Mouse (Mus musculus) stomach, postnatal 0 days (tissue): ENCODE data around the gene Kif6. TPM values are rescaled to one million over a fixed set of nuclear protein-coding genes. Genes with fewer than 3 reads are reported as not detected.

Source experiments
- ATAC-seq: fragments of 200-750 bp; cut with Nextera tagmentation; 2 replicates; pipeline ENCODE4 v1.8.0; 2017; ENCODE audit not compliant: low FRiP score, low TSS enrichment
- DNase-seq: peaks from one replicate; pipeline ENCODE4 v3.0.0-alpha.2; 2016; ENCODE audit warnings: low spot score
- H3K27ac ChIP-seq: fragments of 300-500 bp; sonication (generic); replicated peaks from 2 replicates; pipeline ENCODE4 v1.5.1; 2014; ENCODE audit warnings: mild to moderate bottlenecking, control low read depth
- H3K27me3 ChIP-seq: fragments of 300-500 bp; sonication (generic); 2 replicates; pipeline ENCODE4 v1.6.1; 2014; ENCODE audit warnings: low read length; ENCODE audit not compliant: control insufficient read depth, insufficient read depth
- H3K36me3 ChIP-seq: fragments of 300-500 bp; sonication (generic); 2 replicates; pipeline ENCODE4 v1.6.1; 2014; ENCODE audit warnings: low read length, mixed read lengths; ENCODE audit not compliant: control insufficient read depth, insufficient read depth
- H3K4me1 ChIP-seq: fragments of 300-500 bp; sonication (generic); replicated peaks from 2 replicates; pipeline ENCODE4 v1.6.1; 2014; ENCODE audit warnings: antibody characterized with exemption; ENCODE audit not compliant: control insufficient read depth, insufficient read depth
- H3K4me2 ChIP-seq: fragments of 300-500 bp; sonication (generic); replicated peaks from 2 replicates; pipeline ENCODE4 v1.6.1; 2014; ENCODE audit warnings: low read depth, mild to moderate bottlenecking, control low read depth, moderate library complexity
- H3K4me3 ChIP-seq: fragments of 300-500 bp; sonication (generic); 2 replicates; pipeline ENCODE4 v1.5.1; 2014; ENCODE audit warnings: low read depth, low read length, control low read depth
- H3K9ac ChIP-seq: fragments of 300-500 bp; sonication (generic); 2 replicates; pipeline ENCODE4 v1.6.1; 2014; ENCODE audit warnings: mild to moderate bottlenecking, low read length, control low read depth, mixed read lengths
- H3K9me3 ChIP-seq: fragments of 300-500 bp; sonication (generic); 2 replicates; pipeline ENCODE4 v1.6.1; 2016; ENCODE audit warnings: low read length; ENCODE audit not compliant: control insufficient read depth
- CTCF ChIP-seq: IDR thresholded peaks from 2 replicates; pipeline ENCODE4 v1.5.1; 2016; ENCODE audit warnings: antibody characterized with exemption, low read depth, mild to moderate bottlenecking, moderate library complexity
- EP300 ChIP-seq: optimal IDR thresholded peaks from 2 replicates; pipeline ENCODE3; 2016; ENCODE audit warnings: antibody characterized with exemption
- WGBS: fragments of 180-500 bp; shearing (Covaris S2); extraction: QIAGEN DNeasy Blood & Tissue Kit; methylation state at CpG from one replicate; pipeline ENCODE4 v1.1.7; 2014; 5-methylcytosine and 5-hydroxymethylcytosine counted together
- polyA plus RNA-seq: library from polyadenylated mRNA; unstranded; fragments of >200 nt; fragmentation: Nextera tagmentation; extraction: Ambion mirVana; gene quantifications from 2 replicates; pipeline ENCODE4 v1.2.1, GENCODE M21; 2015

Kif6 gene
- polyA plus RNA-seq, 1 experiment from 2014 or later: 0.85 TPM

DNA sequence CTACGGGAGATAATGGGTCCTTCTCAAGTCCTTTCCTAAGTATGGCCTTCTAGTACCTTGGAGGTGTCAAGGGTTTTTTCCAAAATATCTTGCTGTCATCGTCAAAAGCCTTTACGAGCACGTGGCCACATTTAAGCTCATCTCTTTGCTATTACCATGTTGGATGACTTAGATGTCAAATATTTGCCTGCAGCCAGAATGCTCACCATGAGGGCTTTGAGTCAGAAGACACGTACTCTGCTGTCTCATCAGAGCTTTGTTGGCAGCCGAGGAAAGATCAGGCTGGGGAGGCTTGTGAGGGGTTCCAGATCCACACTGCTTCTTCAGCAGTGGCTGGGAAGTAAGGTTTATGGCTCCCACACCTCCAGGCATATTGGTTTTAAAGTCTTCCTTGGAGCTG lies 53.4 kb downstream of the Kif6 start:
- ATAC-seq (no peak), DNase-seq (no peak)
- no peaks in the 10 kb centered on the region for H3K27me3 ChIP-seq
- H3K27ac ChIP-seq: no peak overlapping the region
- WGBS: 78% methylated on average over 6 of the region's 6 CpGs
- H3K9ac ChIP-seq: no peak overlapping the region
- H3K36me3 ChIP-seq: no peaks in the 10 kb centered on the region
- H3K4me3 ChIP-seq: no peak overlapping the region
- TF ChIP-seq EP300: no peak
- TF ChIP-seq CTCF: no peak
- no peaks in the 10 kb centered on the region for H3K9me3 ChIP-seq
- no peak overlapping the region for H3K4me2 ChIP-seq
- no peaks in the 10 kb centered on the region for H3K4me1 ChIP-seq

DNA sequence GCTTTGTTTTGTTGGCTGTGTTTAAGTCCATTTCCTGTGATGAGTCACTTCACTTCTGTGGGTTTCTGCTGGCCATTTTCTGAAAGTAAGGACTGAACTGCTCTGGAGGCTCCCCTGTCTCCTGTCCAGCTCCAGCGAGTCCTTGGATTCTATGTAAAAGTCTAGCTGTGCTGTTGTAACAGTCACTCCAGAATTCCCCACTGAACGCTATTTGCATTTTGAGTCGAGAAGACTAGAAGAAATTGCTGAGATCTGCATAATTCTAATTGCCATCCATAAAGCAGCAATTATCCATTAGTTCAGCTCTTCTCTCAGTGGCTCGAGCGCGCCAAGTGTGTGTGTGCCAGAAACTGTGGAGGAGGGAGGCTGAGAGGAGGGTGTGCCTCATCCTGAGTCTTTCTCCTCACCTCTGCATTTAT lies 57.0 kb downstream of the Kif6 start:
- no peak for DNase-seq

DNA sequence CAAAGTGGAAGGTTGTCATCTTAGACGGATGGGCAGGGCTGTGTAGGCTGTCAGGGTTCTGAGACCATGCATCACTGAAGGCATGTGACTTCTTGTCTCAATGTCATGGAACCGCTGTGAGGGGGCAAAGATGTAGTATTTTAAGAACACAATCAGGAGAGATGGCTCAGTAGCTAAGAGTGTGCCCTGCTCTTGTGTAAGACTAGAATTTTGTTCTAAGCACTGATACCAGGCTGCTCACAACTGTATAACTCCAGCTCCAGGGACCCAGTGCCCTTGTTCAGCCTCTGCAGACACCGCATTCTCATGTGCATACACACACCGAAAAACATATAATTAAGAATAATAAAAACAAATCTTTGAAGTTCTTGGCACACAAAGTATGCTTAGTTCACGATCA lies 57.5 kb downstream of the Kif6 start:
- Histone ChIP-seq H3K36me3 (no peaks in the 10 kb centered on the region), H3K9me3 (no peaks in the 10 kb centered on the region), H3K4me3 (no peak overlapping the region), H3K9ac (no peak overlapping the region), H3K27me3 (no peaks in the 10 kb centered on the region), H3K27ac (no peak overlapping the region), H3K4me1 (no peaks in the 10 kb centered on the region), H3K4me2 (no peak overlapping the region)
- WGBS: 81% methylated on average over 5 of the region's 5 CpGs
- DNase-seq (no peak), ATAC-seq (no peak)
- TF ChIP-seq CTCF (no peak), EP300 (no peak)

More for the DNA sequence above, 57.0 kb downstream of the Kif6 start:
- no peaks in the 10 kb centered on the region for H3K36me3 ChIP-seq
- H3K9me3 ChIP-seq: no peaks in the 10 kb centered on the region
- 62% methylated on average over 6 of the region's 6 CpGs for WGBS
- H3K27me3 ChIP-seq: no peaks in the 10 kb centered on the region
- H3K27ac ChIP-seq: no peak overlapping the region
- no peak overlapping the region for H3K4me3 ChIP-seq
- TF ChIP-seq EP300 (no peak), CTCF (no peak)
- ATAC-seq: no peak
- no peak overlapping the region for H3K4me2 ChIP-seq
- H3K9ac ChIP-seq: no peak overlapping the region
- H3K4me1 ChIP-seq: no peaks in the 10 kb centered on the region

DNA sequence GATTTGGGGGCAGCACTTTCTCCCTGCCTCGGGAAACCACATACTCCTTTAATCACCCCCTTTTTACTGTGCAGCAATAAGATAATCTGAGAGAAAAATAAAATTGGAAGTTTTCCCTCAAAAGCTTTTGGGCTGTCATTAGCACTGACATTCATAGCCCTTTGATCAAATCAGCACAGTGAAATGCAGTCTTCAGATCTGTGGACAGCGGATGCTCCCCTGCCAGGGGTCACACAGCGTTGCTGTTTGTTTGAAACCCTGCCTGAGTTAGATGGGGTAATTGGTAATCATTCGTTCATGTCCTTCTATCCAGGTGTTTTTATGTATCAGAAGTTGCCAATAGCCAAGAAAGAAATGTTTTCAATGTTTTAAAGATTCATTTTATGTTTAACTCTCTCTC lies 60.7 kb downstream of the Kif6 start:
- WGBS: 72% methylated on average over 4 of the region's 4 CpGs
- no peaks in the 10 kb centered on the region for H3K36me3 ChIP-seq
- no peak overlapping the region for H3K4me3 ChIP-seq
- TF ChIP-seq CTCF (no peak), EP300 (no peak)
- H3K9me3 ChIP-seq: no peaks in the 10 kb centered on the region
- no peaks in the 10 kb centered on the region for H3K27me3 ChIP-seq
- H3K9ac ChIP-seq: no peak overlapping the region
- H3K4me2 ChIP-seq: no peak overlapping the region
- H3K27ac ChIP-seq: no peak overlapping the region
- no peaks in the 10 kb centered on the region for H3K4me1 ChIP-seq
- DNase-seq (no peak), ATAC-seq (no peak)

DNA sequence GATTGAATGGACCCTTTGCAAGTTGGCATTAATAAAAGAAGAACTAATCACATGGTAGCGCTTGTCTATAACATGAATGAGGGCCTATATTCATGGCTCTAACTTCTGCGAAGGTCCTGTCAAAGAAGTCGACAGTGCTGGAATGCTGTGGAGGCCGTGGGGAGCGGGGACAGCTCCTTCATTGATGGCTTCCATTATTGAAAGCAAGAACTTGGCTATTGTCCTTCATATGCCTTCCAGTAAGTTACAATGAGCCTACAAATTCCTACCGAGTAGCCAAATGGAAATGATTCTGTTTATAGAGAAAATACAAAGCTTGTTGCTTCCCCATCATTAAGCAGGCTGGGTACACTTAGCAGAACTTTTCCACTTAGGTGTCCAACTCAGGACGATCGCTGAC lies 66.5 kb downstream of the Kif6 start:
- Histone ChIP-seq H3K9me3 (no peaks in the 10 kb centered on the region), H3K36me3 (no peaks in the 10 kb centered on the region), H3K27ac (no peak overlapping the region), H3K4me1 (no peaks in the 10 kb centered on the region), H3K27me3 (no peaks in the 10 kb centered on the region), H3K4me3 (no peak overlapping the region), H3K9ac (no peak overlapping the region), H3K4me2 (no peak overlapping the region)
- 56% methylated on average over 8 of the region's 8 CpGs for WGBS
- ATAC-seq: no peak
- no peak for TF ChIP-seq EP300
- no peak for TF ChIP-seq CTCF
- DNase-seq: no peak

DNA sequence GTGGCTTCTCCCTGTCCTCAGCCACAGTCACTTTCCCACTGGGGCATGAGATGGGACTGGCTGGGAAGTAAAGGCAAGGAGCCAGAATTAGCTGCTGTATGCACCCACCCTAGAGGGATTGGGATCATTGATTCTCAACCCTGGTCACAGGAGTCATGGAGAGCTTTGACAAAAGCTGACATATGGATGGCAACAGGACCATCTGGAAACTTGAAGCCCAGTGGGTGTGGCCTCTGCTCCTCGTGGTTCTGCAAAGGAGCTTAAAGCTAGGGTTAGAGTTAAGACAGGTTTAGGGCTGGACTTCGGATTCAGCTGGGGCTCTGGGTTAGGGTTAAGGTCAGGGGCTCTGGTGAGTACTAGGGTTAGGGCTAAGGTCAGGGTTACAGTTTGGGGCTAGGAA lies 69.2 kb downstream of the Kif6 start:
- DNase-seq: no peak
- 12% methylated on average over 2 of the region's 2 CpGs for WGBS
- TF ChIP-seq CTCF (no peak), EP300 (no peak)

More for the DNA sequence above, 69.2 kb downstream of the Kif6 start:
- no peaks in the 10 kb centered on the region for H3K36me3 ChIP-seq
- no peak overlapping the region for H3K4me3 ChIP-seq
- ATAC-seq: no peak
- H3K9ac ChIP-seq: no peak overlapping the region
- no peak overlapping the region for H3K27ac ChIP-seq
- no peaks in the 10 kb centered on the region for H3K27me3 ChIP-seq
- H3K4me2 ChIP-seq: no peak overlapping the region
- no peaks in the 10 kb centered on the region for H3K9me3 ChIP-seq
- no peaks in the 10 kb centered on the region for H3K4me1 ChIP-seq
